Mouse (Mus musculus) spleen, adult 2 months (tissue): ENCODE data around the gene Osbpl3. TPM values are rescaled to one million over a fixed set of nuclear protein-coding genes. Genes with fewer than 3 reads are reported as not detected.

ENCODE experiments used
- DNase-seq, 2 experiments: peaks; one replicate each; pipeline versions ENCODE4 v3.0.0 to v3.0.0-alpha.2; 2012 to 2021; ENCODE audit warnings: low spot score in 2 of 2, low read depth in 1 of 2
- H3K27ac ChIP-seq: fragments of 200-500 bp; 2 replicates; pipeline ENCODE4 v1.5.1; 2012; ENCODE audit warnings: low read length, inconsistent platforms; ENCODE audit not compliant: insufficient read depth
- H3K27me3 ChIP-seq: fragments of 200-500 bp; 2 replicates; pipeline ENCODE4 v1.6.1; 2012; ENCODE audit warnings: mild to moderate bottlenecking, moderate library complexity, low read length, inconsistent platforms; ENCODE audit not compliant: control insufficient read depth, insufficient read depth
- H3K36me3 ChIP-seq: fragments of 200-500 bp; 2 replicates; pipeline ENCODE4 v1.6.1; 2012; ENCODE audit warnings: mild to moderate bottlenecking, low read length, inconsistent platforms; ENCODE audit not compliant: control insufficient read depth, insufficient read depth
- H3K4me1 ChIP-seq: fragments of 200-500 bp; 2 replicates; pipeline ENCODE4 v1.6.1; 2011; ENCODE audit warnings: inconsistent platforms; ENCODE audit not compliant: control insufficient read depth, insufficient read depth, insufficient read length
- H3K4me3 ChIP-seq: fragments of 200-500 bp; 2 replicates; pipeline ENCODE4 v1.5.1; 2011; ENCODE audit warnings: mild to moderate bottlenecking, inconsistent platforms; ENCODE audit not compliant: insufficient read depth, insufficient read length; ENCODE audit errors: extremely low read depth
- CTCF ChIP-seq: fragments of 200-500 bp; IDR thresholded peaks from 2 replicates; pipeline ENCODE4 v1.5.1; 2011; ENCODE audit warnings: mild to moderate bottlenecking, inconsistent platforms; ENCODE audit not compliant: insufficient read depth, insufficient read length, insufficient replicate concordance; ENCODE audit errors: extremely low read depth
- POLR2A ChIP-seq: fragments of 200-500 bp; IDR thresholded peaks from 2 replicates; pipeline ENCODE4 v1.6.1; 2011; ENCODE audit warnings: low read depth, low read length, inconsistent platforms
- WGBS: fragments of 180-500 bp; shearing (Covaris S2); methylation state at CpG from one replicate; pipeline ENCODE4 v1.1.7; 2018; 5-methylcytosine and 5-hydroxymethylcytosine counted together
- polyA plus RNA-seq: library from polyadenylated mRNA; depleted of rRNA; stranded (reverse); fragments of >200 nt; gene quantifications from 2 replicates; pipeline ENCODE4 v1.2.3, GENCODE M21; 2012

Gene Osbpl3
- polyA plus RNA-seq, 1 experiment: 2.8 TPM

- no peak for DNase-seq
- no peaks in the 10 kb centered on the region; the same call in 1 of the 2 replicates for H3K4me1 ChIP-seq
- H3K27me3 ChIP-seq: no peaks in the 10 kb centered on the region
- H3K36me3 ChIP-seq: no peaks in the 10 kb centered on the region
- no peak overlapping the region for H3K27ac ChIP-seq
- WGBS: 53% methylated on average over 5 of the region's 5 CpGs
- H3K4me3 ChIP-seq: no peak overlapping the region
- TF ChIP-seq POLR2A (no peak), CTCF (no peak)
Measured at GRCm38 (mm10) chr6:50366724-50367123, 89.3 kb downstream of the Osbpl3 start.

DNA sequence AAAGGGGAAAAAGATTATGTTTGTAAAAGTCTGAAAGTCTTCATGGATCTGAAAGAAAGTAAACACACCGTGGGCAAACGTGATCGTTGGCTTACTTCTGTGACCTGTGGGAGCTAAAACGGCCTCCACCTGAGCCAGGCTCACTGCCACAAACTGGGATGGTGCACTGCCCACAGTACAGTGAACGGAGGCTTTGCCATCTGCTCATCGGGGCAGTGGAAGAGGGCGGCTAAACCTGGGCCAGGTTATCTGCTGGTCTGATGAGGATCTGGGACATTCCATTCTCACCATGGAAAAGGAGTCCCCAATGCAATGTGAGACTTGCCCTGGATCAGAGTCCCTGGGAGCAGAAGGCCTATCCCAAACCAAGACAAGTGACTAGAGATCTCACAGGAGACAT is 89.7 kb downstream of the Osbpl3 start:
- no peak for DNase-seq
- Histone ChIP-seq H3K36me3 (no peaks in the 10 kb centered on the region), H3K4me1 (no peaks in the 10 kb centered on the region; the same call in 1 of the 2 replicates), H3K27ac (no peak overlapping the region), H3K4me3 (no peak overlapping the region), H3K27me3 (no peaks in the 10 kb centered on the region)
- WGBS: 90% methylated on average over 7 of the region's 7 CpGs
- no peak for TF ChIP-seq POLR2A
- TF ChIP-seq CTCF: no peak

GRCm38 (mm10) chr6:50364364-50364763 is 91.6 kb downstream of the Osbpl3 start:
- 94% methylated on average over 8 of the region's 8 CpGs for WGBS
- Histone ChIP-seq H3K27me3 (no peaks in the 10 kb centered on the region), H3K27ac (no peak overlapping the region), H3K4me3 (no peak overlapping the region), H3K4me1 (no peaks in the 10 kb centered on the region; the same call in 1 of the 2 replicates), H3K36me3 (no peaks in the 10 kb centered on the region)
- TF ChIP-seq POLR2A (no peak), CTCF (no peak)
- no peak for DNase-seq

DNA sequence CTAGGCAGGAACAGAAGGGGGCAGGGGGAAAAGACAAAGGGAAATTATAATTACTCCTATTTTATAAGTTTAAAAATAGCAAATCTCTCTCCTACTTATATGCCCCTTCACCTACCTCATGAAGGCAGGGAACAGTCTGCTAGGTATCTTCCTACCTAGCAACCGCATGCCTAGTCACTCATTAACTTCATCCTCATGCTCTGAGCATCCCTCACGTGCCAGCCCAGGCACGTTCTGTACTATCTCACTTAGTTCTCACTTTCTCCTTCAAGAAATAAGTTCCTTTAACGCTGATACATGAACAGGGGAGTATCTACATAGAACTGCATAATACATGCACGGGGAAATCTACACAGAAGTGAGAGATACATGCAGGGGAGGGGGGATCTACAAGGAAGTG is 92.6 kb downstream of the Osbpl3 start:
- no peaks in the 10 kb centered on the region; the same call in 1 of the 2 replicates for H3K4me1 ChIP-seq
- no peak overlapping the region for H3K4me3 ChIP-seq

DNA sequence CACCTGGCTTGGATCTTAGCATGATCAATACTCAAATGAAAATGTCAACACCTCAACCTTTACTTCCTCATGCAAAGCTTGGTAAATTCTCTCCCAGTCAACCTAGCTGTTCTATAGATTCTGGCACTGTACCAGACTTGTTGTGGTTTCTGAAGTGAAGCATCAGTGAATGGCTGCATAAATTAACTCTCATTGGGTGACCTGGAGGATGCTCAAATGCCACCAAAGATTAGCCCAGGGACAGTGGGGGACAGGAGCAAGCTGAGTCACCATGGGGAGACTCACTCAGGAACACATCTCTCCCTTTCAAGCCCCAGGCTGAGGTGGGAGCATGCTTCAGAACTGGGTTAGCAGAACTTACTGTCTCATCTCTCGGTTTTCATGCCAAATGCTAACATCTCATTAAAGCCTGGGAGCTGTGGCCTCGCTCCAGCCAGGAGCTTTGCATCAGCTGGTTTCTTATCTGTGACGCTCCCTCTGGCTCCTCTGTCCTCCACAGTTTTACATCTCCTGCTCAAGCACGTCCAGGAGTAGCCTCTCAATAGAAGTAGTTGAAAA is 93.2 kb downstream of the Osbpl3 start:
- TF ChIP-seq POLR2A (no peak), CTCF (no peak)
- 84% methylated on average over 4 of the region's 4 CpGs for WGBS
- DNase-seq: no peak
- no peak overlapping the region for H3K27ac ChIP-seq
- no peak overlapping the region for H3K4me3 ChIP-seq
- no peaks in the 10 kb centered on the region for H3K27me3 ChIP-seq
- H3K4me1 ChIP-seq: no peaks in the 10 kb centered on the region; the same call in 1 of the 2 replicates
- H3K36me3 ChIP-seq: no peaks in the 10 kb centered on the region

More for the DNA sequence above, 92.6 kb downstream of the Osbpl3 start:
- no peaks in the 10 kb centered on the region for H3K27me3 ChIP-seq
- TF ChIP-seq POLR2A (no peak), CTCF (no peak)
- whole genome bisulfite sequencing: 84% methylated on average over 5 of the region's 5 CpGs
- no peak for DNase-seq
- no peak overlapping the region for H3K27ac ChIP-seq
- H3K36me3 ChIP-seq: no peaks in the 10 kb centered on the region

DNA sequence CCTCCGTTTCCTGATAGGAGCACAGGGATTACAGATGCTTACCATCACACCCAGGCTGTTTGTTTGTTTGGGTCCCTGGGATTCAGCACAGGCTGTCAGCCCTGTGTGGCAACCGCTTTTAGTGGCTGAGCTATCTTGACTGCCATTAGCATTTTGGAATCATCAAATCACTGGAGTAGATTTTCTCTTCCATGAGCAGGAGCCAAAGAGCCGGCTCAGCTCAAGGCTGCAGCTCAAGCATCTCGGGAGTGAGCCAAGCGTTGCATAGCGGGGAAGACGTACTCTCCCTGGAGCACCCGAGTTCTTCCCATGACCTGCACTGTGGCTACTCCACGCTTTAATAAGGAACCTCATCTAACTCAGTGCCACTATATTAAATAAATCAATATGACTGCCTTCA is 93.8 kb downstream of the Osbpl3 start:
- Histone ChIP-seq H3K27me3 (no peaks in the 10 kb centered on the region), H3K36me3 (no peaks in the 10 kb centered on the region), H3K4me1 (no peaks in the 10 kb centered on the region; the same call in 1 of the 2 replicates), H3K4me3 (no peak overlapping the region), H3K27ac (no peak overlapping the region)
- 95% methylated on average over 9 of the region's 9 CpGs for WGBS
- DNase-seq: no peak
- TF ChIP-seq POLR2A (no peak), CTCF (no peak)

DNA sequence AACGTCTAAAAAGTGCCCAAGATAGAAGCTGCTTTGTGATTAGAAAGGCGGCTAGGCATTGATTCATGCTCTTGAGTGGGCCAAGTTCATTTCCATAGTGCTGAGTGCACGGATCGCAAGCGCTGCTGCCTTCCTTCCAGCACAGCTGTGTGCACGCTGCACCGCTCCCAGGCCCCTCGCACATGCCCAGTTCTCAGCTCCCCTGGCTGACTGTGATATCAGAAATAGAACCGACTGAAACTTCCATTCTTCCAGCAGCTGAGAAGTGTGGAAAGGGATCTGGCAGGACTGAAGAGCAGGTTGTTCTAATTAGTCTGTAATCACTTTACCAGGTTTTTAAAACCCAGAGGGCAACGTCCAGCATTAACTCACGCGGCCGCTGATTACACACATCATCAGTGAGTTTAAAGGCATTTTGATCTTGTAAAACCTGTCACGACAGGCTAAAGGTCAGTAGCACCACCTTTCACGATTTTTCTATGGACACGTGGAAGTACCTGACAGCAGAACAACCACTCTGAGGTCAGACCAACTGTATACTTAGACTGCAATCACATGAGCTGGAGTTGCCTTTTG is 97.8 kb downstream of the Osbpl3 start:
- TF ChIP-seq POLR2A (no peak), CTCF (no peak)
- Histone ChIP-seq H3K27me3 (no peaks in the 10 kb centered on the region), H3K4me3 (no peak overlapping the region), H3K27ac (no peak overlapping the region), H3K4me1 (no peaks in the 10 kb centered on the region), H3K36me3 (no peaks in the 10 kb centered on the region)
- WGBS: 91% methylated on average over 16 of the region's 16 CpGs
- DNase-seq: no peak
